Mouse (Mus musculus) kidney, embryonic 15.5 days (tissue): ENCODE results near the gene Morc1. TPM values are rescaled to one million over a fixed set of nuclear protein-coding genes. Genes with fewer than 3 reads are reported as not detected.

Source experiments
- ATAC-seq: fragments of 200-750 bp; cut with Nextera tagmentation; replicated peaks from 2 replicates; pipeline ENCODE4 v1.8.0; 2017; ENCODE audit warnings: moderate TSS enrichment; ENCODE audit not compliant: low FRiP score
- H3K27ac ChIP-seq: fragments of 300-500 bp; sonication (generic); 2 replicates; pipeline ENCODE4 v1.5.1; 2015; ENCODE audit warnings: mild to moderate bottlenecking, inconsistent platforms
- H3K27me3 ChIP-seq: fragments of 300-500 bp; sonication (generic); 2 replicates; pipeline ENCODE4 v1.6.1; 2015; ENCODE audit warnings: inconsistent platforms
- H3K36me3 ChIP-seq: fragments of 300-500 bp; sonication (generic); 2 replicates; pipeline ENCODE4 v1.6.1; 2015; ENCODE audit warnings: inconsistent platforms
- H3K4me1 ChIP-seq: fragments of 300-500 bp; sonication (generic); 2 replicates; pipeline ENCODE4 v1.6.1; 2015; ENCODE audit warnings: inconsistent platforms
- H3K4me2 ChIP-seq: fragments of 300-500 bp; sonication (generic); 2 replicates; pipeline ENCODE4 v1.6.1; 2015; ENCODE audit warnings: moderate library complexity, mild to moderate bottlenecking, inconsistent platforms
- H3K4me3 ChIP-seq: fragments of 300-500 bp; sonication (generic); replicated peaks from 2 replicates; pipeline ENCODE4 v1.5.1; 2015; ENCODE audit warnings: mild to moderate bottlenecking, inconsistent platforms
- H3K9ac ChIP-seq: fragments of 300-500 bp; sonication (generic); 2 replicates; pipeline ENCODE4 v1.6.1; 2015; ENCODE audit warnings: mild to moderate bottlenecking, inconsistent platforms
- H3K9me3 ChIP-seq: fragments of 300-500 bp; sonication (generic); replicated peaks from 2 replicates; pipeline ENCODE4 v1.6.1; 2016; ENCODE audit warnings: inconsistent platforms
- WGBS: fragments of 180-500 bp; shearing (Covaris S2); methylation state at CpG from one replicate; pipeline ENCODE4 v1.1.7; 2015; ENCODE audit warnings: mixed read lengths; 5-methylcytosine and 5-hydroxymethylcytosine counted together
- polyA plus RNA-seq: library from polyadenylated mRNA; unstranded; fragments of >200 nt; fragmentation: Nextera tagmentation; extraction: Ambion mirVana; gene quantifications from 2 replicates; pipeline ENCODE4 v1.2.1, GENCODE M21; 2015

Morc1 gene
- polyA plus RNA-seq, 1 experiment from 2014 or later: not detected

- no peaks in the 10 kb centered on the region for H3K4me1 ChIP-seq
These were observed 240.7 kb downstream of the Morc1 start for GRCm38 (mm10) chr16:48671696-48672095.

GRCm38 (mm10) chr16:48672664-48673063, 241.6 kb downstream of the Morc1 start:
- no peaks in the 10 kb centered on the region for H3K27me3 ChIP-seq
- H3K9me3 ChIP-seq: no peaks in the 10 kb centered on the region
- 69% methylated on average over 3 of the region's 3 CpGs for WGBS
- H3K4me3 ChIP-seq: no peak overlapping the region
- no peaks in the 10 kb centered on the region for H3K4me1 ChIP-seq
- no peak overlapping the region for H3K9ac ChIP-seq
- H3K36me3 ChIP-seq: no peaks in the 10 kb centered on the region
- ATAC-seq: no peak
- no peak overlapping the region for H3K27ac ChIP-seq
- no peak overlapping the region for H3K4me2 ChIP-seq

More at GRCm38 (mm10) chr16:48671696-48672095, 240.7 kb downstream of the Morc1 start:
- H3K27ac ChIP-seq: no peak overlapping the region
- no peak overlapping the region for H3K4me2 ChIP-seq
- ATAC-seq: no peak
- WGBS: 58% methylated on average over 5 of the region's 5 CpGs
- H3K9me3 ChIP-seq: no peaks in the 10 kb centered on the region
- H3K4me3 ChIP-seq: no peak overlapping the region
- no peak overlapping the region for H3K9ac ChIP-seq
- H3K27me3 ChIP-seq: no peaks in the 10 kb centered on the region
- no peaks in the 10 kb centered on the region for H3K36me3 ChIP-seq

- ATAC-seq: peak; percentile 93
- no peaks in the 10 kb centered on the region for H3K4me1 ChIP-seq
- H3K27ac ChIP-seq: no peak overlapping the region
- 10% methylated on average over 10 of the region's 10 CpGs for WGBS
- no peaks in the 10 kb centered on the region for H3K9me3 ChIP-seq
- H3K36me3 ChIP-seq: no peaks in the 10 kb centered on the region
- H3K4me3 ChIP-seq: no peak overlapping the region
- no peaks in the 10 kb centered on the region for H3K27me3 ChIP-seq
- H3K9ac ChIP-seq: no peak overlapping the region
- no peak overlapping the region for H3K4me2 ChIP-seq
These were observed 244.6 kb downstream of the Morc1 start for GRCm38 (mm10) chr16:48675607-48676006.

DNA sequence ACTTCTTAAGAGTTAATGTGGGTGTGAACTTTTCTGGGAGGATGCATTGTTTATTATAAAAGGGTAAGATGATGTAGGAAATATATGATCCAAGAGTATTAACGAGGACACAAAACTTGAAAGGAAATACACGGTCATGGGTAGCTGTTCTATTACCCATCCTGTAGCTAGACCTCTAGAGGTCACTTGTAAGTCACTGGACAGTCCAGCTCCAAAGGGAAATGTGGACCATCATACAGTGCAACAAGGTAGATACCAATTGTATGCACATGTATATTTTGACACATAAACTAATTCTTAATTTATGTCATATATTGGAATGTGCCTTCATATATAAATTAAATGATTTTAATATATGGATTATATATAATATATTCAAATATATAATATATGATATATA, 245.2 kb downstream of the Morc1 start:
- Histone ChIP-seq H3K27me3 (no peaks in the 10 kb centered on the region), H3K4me1 (no peaks in the 10 kb centered on the region), H3K9ac (no peak overlapping the region), H3K4me3 (no peak overlapping the region), H3K36me3 (no peaks in the 10 kb centered on the region), H3K27ac (no peak overlapping the region), H3K4me2 (no peak overlapping the region), H3K9me3 (no peaks in the 10 kb centered on the region)
- WGBS: 67% methylated on average over 2 of the region's 2 CpGs
- ATAC-seq: 0 out of 2 replicates have a peak, but pooled peaks have one; percentile 52

- Histone ChIP-seq H3K9ac (no peak overlapping the region), H3K9me3 (no peaks in the 10 kb centered on the region), H3K27me3 (no peaks in the 10 kb centered on the region), H3K36me3 (no peaks in the 10 kb centered on the region), H3K4me3 (no peak overlapping the region), H3K4me1 (no peaks in the 10 kb centered on the region), H3K4me2 (no peak overlapping the region), H3K27ac (no peak overlapping the region)
- no peak for ATAC-seq
- WGBS: 73% methylated on average over 5 of the region's 5 CpGs
These were observed 246.3 kb downstream of the Morc1 start for GRCm38 (mm10) chr16:48677381-48677780.

DNA sequence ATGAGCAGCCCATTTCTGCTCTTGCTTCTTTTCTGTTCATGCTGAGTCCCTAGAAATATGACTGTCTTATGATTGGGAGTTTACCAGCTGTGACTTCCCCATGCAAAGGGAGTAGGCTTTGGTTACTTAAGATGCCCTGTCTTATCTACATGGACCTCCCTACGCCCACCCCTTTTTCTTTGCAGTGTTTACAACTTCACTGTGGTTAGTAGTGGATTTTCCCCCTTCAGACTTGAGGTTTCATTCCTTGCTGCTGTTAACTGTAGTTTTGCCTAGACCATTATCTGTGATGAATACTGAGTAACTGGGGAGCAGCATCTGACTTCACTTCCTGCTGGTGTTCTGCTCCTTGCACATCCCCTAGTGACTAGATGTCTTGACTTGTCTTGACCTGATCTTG, 247.0 kb downstream of the Morc1 start:
- H3K9ac ChIP-seq: no peak overlapping the region
- no peak overlapping the region for H3K27ac ChIP-seq
- H3K4me3 ChIP-seq: no peak overlapping the region
- no peaks in the 10 kb centered on the region for H3K27me3 ChIP-seq
- H3K4me2 ChIP-seq: no peak overlapping the region
- H3K9me3 ChIP-seq: no peaks in the 10 kb centered on the region
- WGBS: 78% methylated on average over 1 of the region's 1 CpGs
- ATAC-seq: no peak
- H3K4me1 ChIP-seq: no peaks in the 10 kb centered on the region
- H3K36me3 ChIP-seq: no peaks in the 10 kb centered on the region

Other genes with a start within 250 kb of the Morc1 start
- not detected in 2 replicates for gene Dppa4, start 147.5 kb upstream of the Morc1 start, polyA plus RNA-seq
- not detected in 2 replicates for gene Dppa2, start 127.3 kb upstream of the Morc1 start, polyA plus RNA-seq
- not detected in 2 replicates for gene Gm5485, start 18.8 kb upstream of the Morc1 start, polyA plus RNA-seq